Mouse (Mus musculus): ENCODE measurements around the gene Polr2f. TPM values are rescaled to one million over a fixed set of nuclear protein-coding genes. Genes with fewer than 3 reads are reported as not detected.

The Polr2f gene
- total RNA-seq, 2 experiments from 2014 or later: 100 to 103 TPM

DNA sequence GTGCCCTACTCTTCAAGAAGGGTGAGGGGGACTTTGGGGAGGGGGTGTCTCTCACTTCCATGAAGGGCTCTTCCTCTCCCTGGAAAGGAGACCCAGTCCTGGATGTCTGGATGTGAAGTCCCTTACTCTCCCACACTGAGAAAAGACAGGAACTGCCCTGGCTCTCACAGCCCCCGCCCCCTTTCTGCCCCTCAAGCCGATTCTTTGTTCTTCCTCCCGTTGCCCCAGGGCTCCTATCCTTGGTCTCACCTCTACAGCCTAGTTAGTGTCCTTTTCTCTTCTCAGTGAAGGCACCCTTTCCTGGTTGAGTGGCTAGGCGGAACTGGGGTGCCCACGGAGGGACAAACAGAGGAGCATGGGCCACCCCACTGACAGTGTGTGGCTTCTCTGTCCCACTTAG lies 24.3 kb downstream of the Polr2f start, which contains the start of gene Sox10:
Sox10 (minus strand) TSS at position 101 of the 400 bp plus-strand sequence.
- Histone ChIP-seq H3K4me3 (peak within 1 kb of the TSS; percentile 31), H3K27ac (peak within 1 kb of the TSS; percentile 55)
- intact Hi-C loops (cut with DNase I): no loop called here
- TF ChIP-seq CTCF (IDR thresholded peaks at IDR 0.05): no peak
- no peak for DNase-seq (ENCODE audit: extremely low spot score in 1 of 2, low spot score in 2 of 2)

DNA sequence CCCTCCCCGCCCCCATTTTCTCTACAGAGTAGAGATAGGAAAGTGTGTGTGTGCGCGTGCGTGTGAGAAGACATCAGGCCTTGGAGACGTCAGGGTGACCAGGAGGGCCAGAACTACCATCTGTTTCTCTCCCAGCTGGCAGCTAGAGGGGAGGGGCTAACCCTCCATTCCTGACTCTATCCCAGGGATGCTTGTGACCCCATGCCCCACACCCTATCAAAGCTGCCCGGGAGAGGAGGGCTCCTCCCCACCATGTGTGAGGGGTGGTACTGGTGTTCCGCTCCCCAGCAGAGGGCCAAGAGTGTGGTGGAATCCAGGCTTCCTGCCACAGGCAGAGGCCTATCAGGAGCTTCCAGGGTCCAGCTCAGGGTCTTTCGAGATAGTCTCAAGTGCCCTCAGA lies 25.9 kb downstream of the Polr2f start:
- H3K27ac ChIP-seq: no peak overlapping the region; the same call in 1 of the 2 replicates
- no peak; the same call in 1 of the 2 replicates for TF ChIP-seq CTCF (IDR thresholded peaks at IDR 0.05)

DNA sequence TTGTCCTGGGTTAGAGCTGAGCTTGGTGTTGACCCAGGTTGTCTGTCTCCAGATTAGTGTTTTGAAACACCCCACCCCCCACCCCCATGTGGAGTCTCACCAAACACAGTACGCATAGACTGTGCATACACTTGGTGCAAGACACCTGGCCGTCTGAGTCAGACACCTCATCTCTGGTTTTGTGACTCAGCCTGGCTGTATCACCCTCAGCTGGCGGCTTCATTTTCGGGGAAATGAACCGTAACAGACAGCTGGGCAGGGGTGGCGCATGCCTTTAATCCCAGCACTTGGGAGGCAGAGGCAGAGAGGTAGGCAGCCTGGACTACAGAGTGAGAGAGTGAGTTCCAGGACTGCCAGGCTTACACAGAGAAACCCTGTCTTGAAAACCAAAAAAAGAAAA lies 36.1 kb downstream of the Polr2f start:
- TF ChIP-seq CTCF (IDR thresholded peaks at IDR 0.05): no peak
- no peak overlapping the region for H3K27ac ChIP-seq
- no peak overlapping the region for H3K4me3 ChIP-seq
- no peak for DNase-seq (ENCODE audit: extremely low spot score in 1 of 2, low spot score in 2 of 2)
- intact Hi-C loops (cut with DNase I): no loop called here

More for the DNA sequence above, 25.9 kb downstream of the Polr2f start:
- intact Hi-C loops (cut with DNase I): no loop called here
- no peak overlapping the region for H3K4me3 ChIP-seq
- no peak for DNase-seq (ENCODE audit: extremely low spot score in 1 of 2, low spot score in 2 of 2)

DNA sequence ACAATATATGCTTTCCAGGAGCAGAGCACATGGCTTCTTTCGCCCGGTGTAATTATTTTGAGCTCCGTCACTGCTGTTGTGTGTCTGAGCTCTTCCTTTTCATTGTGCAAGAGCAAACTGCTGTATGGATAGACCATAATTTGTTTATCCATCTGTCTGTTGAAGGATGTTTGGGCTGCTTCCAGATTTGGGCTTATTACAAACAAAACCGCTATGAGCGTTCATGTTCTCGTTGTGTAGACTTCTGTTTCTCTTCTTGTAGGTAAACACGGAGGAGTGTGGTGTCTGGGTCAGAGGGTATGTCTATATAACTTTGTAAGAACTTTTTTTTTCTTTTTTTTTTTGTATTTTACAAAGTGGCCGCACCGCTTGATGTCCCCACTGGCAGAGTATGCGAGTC lies 44.4 kb downstream of the Polr2f start:
- no peak for DNase-seq (ENCODE audit: extremely low spot score in 1 of 2, low spot score in 2 of 2)
- H3K27ac ChIP-seq: no peak overlapping the region
- intact Hi-C loops (cut with DNase I): no loop called here
- no peak for TF ChIP-seq CTCF (IDR thresholded peaks at IDR 0.05)
- H3K4me3 ChIP-seq: no peak overlapping the region

DNA sequence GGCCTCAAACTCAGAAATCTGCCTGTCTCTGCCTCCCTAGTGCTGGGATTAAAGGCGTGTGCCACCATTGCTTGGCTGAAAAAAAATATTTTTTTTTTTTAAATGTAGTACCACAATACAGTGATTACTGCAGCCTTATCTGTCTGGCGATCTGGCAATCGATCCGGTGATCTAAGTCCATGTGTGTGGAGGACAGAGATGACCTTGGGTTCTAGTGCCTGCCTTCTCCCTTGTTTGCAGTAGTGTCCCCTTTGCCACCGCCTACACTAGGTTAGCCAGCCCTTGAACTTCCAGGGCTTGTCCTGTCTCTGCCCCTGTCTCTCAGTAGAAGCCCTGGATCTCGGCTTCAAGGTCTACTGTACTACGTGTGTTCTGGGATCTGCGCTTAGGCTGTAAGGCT lies 47.0 kb downstream of the Polr2f start:
- intact Hi-C loops (cut with DNase I): no loop called here
- no peak for TF ChIP-seq CTCF (IDR thresholded peaks at IDR 0.05)
- no peak for DNase-seq (ENCODE audit: extremely low spot score in 1 of 2, low spot score in 2 of 2)

DNA sequence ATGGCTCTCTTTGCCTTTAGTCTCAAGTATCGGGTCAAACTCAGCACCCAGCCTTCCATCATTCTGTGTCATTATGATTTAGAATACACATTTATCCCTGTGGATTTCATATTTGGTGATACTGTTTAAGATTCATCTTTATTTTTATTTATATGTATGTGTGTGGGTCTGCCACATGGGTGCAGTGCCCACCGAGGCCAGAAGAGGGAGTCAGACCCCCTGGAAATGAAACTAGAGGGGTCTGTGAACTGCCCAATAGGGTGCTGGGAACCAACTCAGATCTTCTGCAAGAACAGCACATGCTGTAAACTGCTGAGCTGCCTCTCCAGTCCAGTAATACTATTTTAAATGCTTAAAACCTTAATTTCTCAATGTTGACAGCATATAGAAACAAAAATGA lies 50.6 kb downstream of the Polr2f start:
- intact Hi-C loops (cut with DNase I): no loop called here
- TF ChIP-seq CTCF (IDR thresholded peaks at IDR 0.05): peak; percentile 9
- Histone ChIP-seq H3K27ac (no peak overlapping the region), H3K4me3 (no peak overlapping the region)
- no peak for DNase-seq (ENCODE audit: extremely low spot score in 1 of 2, low spot score in 2 of 2)

More for the DNA sequence above, 47.0 kb downstream of the Polr2f start:
- no peak overlapping the region for H3K27ac ChIP-seq
- H3K4me3 ChIP-seq: no peak overlapping the region

DNA sequence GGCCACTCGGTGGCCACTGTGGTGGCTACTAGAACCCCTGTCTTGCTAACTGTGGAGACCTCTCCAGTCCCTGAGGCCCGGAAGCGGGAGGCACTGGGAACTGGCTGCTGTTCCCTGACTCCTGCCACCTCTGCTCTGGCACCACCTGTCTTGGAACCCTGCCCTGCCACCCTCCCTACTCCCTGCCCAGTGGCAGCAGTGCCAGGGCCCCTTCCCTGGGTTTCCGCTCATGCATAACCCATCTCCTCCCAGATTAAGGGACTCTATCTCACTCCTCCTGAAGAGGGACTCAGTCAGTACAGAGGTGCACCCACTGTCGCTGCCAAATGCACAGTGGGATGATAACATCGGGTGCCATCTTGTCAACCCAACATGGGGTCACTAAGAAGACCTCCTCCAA lies 51.6 kb downstream of the Polr2f start:
- TF ChIP-seq CTCF (IDR thresholded peaks at IDR 0.05): no peak
- Histone ChIP-seq H3K4me3 (no peak overlapping the region), H3K27ac (peak overlapping the region; percentile 69)
- intact Hi-C loops (cut with DNase I): no loop called here
- no peak for DNase-seq (ENCODE audit: extremely low spot score in 1 of 2, low spot score in 2 of 2)

DNA sequence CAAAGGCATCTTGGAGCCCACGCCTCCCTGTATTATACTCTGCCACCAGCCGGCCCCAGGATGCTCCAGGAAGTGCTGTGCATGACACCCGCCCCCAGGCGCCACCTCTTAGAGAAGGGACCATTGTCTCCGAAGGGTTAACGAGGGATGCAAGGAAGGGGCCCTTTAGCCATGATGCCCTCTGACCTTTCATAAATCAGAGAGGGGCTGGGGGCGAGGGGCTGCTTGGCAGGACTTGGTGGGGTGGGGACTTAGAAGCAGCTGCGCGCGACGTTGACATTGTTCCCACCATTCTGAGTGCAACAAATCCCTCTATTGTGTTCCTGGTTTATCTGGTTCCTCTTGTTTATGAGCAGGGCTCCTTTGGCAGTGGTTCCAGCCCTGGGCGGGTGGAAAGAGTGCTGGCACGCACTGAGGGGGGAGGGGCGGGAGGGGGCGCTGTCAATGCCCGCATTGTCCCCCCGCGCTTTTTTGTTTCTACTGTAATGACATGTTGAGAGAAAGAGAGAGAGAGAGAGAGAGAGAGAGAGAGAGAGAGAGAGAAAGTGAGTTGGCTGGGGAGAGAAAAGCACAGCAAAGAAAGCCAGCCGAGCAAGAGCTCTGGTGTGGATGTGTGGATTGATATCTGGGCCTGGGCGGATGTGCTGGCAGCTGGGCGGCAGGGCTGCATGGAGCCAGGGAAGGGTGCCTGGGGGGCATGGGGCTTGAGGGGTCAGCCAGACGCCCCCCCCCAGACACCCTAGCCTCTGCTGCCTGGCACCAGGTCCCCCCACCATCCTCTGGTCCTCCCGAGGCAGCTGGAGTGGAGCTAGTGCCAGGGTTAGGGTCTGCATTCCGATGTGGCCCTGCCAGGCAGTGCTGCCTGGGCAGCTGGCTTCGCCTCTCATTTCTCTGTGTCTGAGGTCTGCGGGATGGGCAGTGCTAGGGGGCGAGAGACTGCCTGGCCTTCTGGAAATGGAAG lies 52.4 kb downstream of the Polr2f start:
- intact Hi-C loops (cut with DNase I): no loop called here
- TF ChIP-seq CTCF (IDR thresholded peaks at IDR 0.05): no peak
- Histone ChIP-seq H3K27ac (peak overlapping the region; percentile 73), H3K4me3 (0 out of 2 replicates have a peak overlapping the region, but pooled peaks have one; percentile 7)
- DNase-seq (ENCODE audit: extremely low spot score in 1 of 2, low spot score in 2 of 2): peak; percentile 24 to 47

DNA sequence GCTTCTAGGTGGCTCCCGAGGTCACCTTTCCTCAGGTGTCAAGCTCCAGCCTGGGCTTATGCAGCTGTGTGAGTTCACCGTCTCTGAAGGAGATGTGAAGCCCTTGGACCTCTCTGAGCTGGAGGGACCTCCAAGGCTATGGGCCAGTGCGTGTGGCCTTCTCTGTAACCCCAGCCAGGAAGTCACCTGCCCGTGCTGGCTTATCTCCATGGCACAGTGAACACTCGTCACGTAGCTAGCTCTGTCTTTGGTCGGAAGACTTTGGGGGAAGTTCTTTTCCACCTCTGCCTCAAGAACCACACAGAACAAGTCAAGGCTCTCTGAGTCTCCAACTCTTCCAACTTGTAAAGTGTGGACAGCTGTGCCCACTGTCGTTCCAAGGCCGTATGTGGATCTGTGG lies 53.2 kb downstream of the Polr2f start:
- DNase-seq (ENCODE audit: extremely low spot score in 1 of 2, low spot score in 2 of 2): no peak
- Histone ChIP-seq H3K4me3 (no peak overlapping the region), H3K27ac (peak overlapping the region; percentile 73)
- intact Hi-C loops (cut with DNase I): no loop called here
- TF ChIP-seq CTCF (IDR thresholded peaks at IDR 0.05): no peak

DNA sequence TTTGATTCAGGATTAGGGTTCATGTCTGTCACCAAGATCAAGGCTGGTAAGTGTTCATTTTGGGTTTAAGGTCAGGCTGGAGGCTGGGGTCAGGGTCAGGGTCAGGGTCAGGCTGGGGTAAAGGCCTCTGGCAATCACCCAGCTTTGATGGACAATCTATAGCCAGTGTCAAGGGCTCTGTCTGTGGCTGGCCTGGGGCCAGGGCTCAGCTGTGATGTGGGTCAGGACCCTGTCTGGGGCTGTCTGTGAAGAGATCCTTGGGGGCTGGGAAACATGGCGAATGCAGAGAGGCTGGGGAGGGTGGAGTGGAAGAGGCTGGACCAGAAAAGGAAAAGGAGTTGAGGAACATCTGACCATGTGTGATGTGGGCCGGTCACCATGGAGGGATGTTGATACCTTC lies 54.1 kb downstream of the Polr2f start:
- intact Hi-C loops (cut with DNase I): no loop called here
- TF ChIP-seq CTCF (IDR thresholded peaks at IDR 0.05): no peak
- no peak for DNase-seq (ENCODE audit: extremely low spot score in 1 of 2, low spot score in 2 of 2)
- H3K4me3 ChIP-seq: no peak overlapping the region
- H3K27ac ChIP-seq: peak overlapping the region; percentile 73; the same call in 1 of the 2 replicates

DNA sequence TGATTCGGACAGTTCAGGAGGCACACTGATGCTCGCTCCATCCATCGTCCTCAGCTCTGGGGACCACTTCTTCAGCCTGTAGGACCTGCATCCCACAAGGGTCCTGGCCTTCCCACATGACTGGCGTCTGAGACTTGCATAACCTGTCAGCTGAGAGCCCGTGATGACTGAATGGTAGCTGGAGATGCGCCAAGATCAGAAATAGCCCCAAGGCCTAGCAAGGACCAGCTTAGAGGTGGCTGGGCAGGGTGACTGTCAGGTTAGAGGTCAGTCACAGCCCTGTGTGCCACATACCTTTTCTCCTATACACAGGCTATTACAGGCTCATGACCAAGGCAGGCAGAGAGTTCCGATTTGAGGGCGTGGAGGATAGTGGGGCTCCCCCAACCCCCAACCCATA lies 54.7 kb downstream of the Polr2f start:
- intact Hi-C loops (cut with DNase I): no loop called here
- no peak for DNase-seq (ENCODE audit: extremely low spot score in 1 of 2, low spot score in 2 of 2)
- TF ChIP-seq CTCF (IDR thresholded peaks at IDR 0.05): no peak
- Histone ChIP-seq H3K27ac (no peak overlapping the region; the same call in 1 of the 2 replicates), H3K4me3 (no peak overlapping the region)

DNA sequence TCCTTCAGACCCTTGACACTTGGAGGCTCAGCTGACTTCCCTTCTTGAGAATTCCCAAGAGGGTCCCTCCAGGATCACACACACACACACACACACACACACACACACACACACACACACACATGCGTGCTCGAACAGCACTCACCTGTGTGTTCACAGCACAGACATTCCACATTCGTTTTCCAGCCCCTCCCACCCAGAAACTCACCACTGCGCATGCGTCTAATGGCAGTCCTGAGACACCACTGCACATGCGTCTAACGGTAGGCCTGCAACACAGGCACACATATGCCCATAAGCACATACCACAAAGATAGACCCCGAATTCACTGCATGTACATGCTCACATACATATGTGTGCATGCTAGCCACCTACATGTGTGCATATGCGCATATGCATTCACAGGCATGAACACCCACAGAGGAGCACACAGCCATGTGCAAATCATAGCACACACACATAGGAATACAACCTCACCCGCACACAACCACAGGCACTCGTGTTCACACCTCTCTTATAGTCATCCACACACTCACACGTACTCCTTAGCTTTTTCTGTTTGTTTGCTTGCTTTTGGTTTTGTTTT lies 58.7 kb downstream of the Polr2f start:
- Histone ChIP-seq H3K4me3 (no peak overlapping the region), H3K27ac (no peak overlapping the region)
- no peak for TF ChIP-seq CTCF (IDR thresholded peaks at IDR 0.05)
- intact Hi-C loops (cut with DNase I): no loop called here
- DNase-seq (ENCODE audit: extremely low spot score in 1 of 2, low spot score in 2 of 2): no peak

Other genes starting within 250 kb of the Polr2f start
- gene Gm49510, start 241.3 kb upstream of the Polr2f start, total RNA-seq (2021): not detected
- gene Sh3bp1, start 241.2 kb upstream of the Polr2f start, total RNA-seq (2021): 10 to 100 TPM; 35.0 to 37.7 TPM
- 100 to 1,000 TPM; 165 to 171 TPM for gene Pdxp, start 227.1 kb upstream of the Polr2f start, total RNA-seq (2021)
- 10 to 100 TPM; 19.8 to 20.4 TPM for gene Lgals1, start 214.3 kb upstream of the Polr2f start, total RNA-seq (2021)
- 10 to 100 TPM; 36.2 to 38.8 TPM for gene Nol12, start 206.1 kb upstream of the Polr2f start, total RNA-seq (2021)
- gene Triobp, start 193.3 kb upstream of the Polr2f start, total RNA-seq (2021): 10 to 100 TPM; 11.8 to 12.7 TPM
- 10 to 100 TPM; 80.4 to 81.1 TPM for gene H1f0, start 112.6 kb upstream of the Polr2f start, total RNA-seq (2021)
- under 1 TPM in 1 of 2 experiments, not detected in 1; 0.84 TPM for gene Galr3, start 99.1 kb upstream of the Polr2f start, total RNA-seq (2021)
- gene Ankrd54, start 78.1 kb upstream of the Polr2f start, total RNA-seq (2021): 10 to 100 TPM; 19.7 to 19.8 TPM
- gene Eif3l, start 65.8 kb upstream of the Polr2f start, total RNA-seq (2021): 10 to 100 TPM; 62.5 to 66.6 TPM
- 10 to 100 TPM; 22.8 to 23.2 TPM for gene Micall1, start 32.1 kb upstream of the Polr2f start, total RNA-seq (2021)
- gene 1700088E04Rik, start 244 bp downstream of the Polr2f start, total RNA-seq (2021): 10 to 100 TPM; 12.0 to 12.9 TPM
- 10 to 100 TPM; 17.1 to 18.7 TPM for gene Sox10, start 24.2 kb downstream of the Polr2f start, total RNA-seq (2021)
- gene Pick1, start 88.2 kb downstream of the Polr2f start, total RNA-seq (2021): 10 to 100 TPM; 55.7 to 57.8 TPM
- 1 to 10 TPM; 1.0 TPM for gene Gm49486, start 88.4 kb downstream of the Polr2f start, total RNA-seq (2021)
- gene Slc16a8, start 113.8 kb downstream of the Polr2f start, total RNA-seq (2021): under 1 TPM in 1 of 2 experiments, not detected in 1; 0.25 TPM
- gene Baiap2l2, start 144.5 kb downstream of the Polr2f start, total RNA-seq (2021): 1 to 10 TPM; 5.9 to 6.4 TPM
- gene Pla2g6, start 187.4 kb downstream of the Polr2f start, total RNA-seq (2021): 10 to 100 TPM; 21.3 to 22.6 TPM
- 1 to 10 TPM; 1.6 to 3.2 TPM for gene Maff, start 205.6 kb downstream of the Polr2f start, total RNA-seq (2021)

All from left cerebral cortex, adult 2 months (tissue).